Mouse (Mus musculus): Measurements from ENCODE around the gene Mcur1.
A peak's percentile ranks its signal among the peaks of the same experiment; 100 is the strongest.

Gene Mcur1

GRCm38 (mm10) chr13:43525363-43526134, 34.4 kb downstream of the Mcur1 start:
- DNase-seq (ENCODE audit: low spot score) = no peak

- DNase-seq (ENCODE audit: low spot score) = peak; percentile 30
These were observed 35.3 kb downstream of the Mcur1 start for GRCm38 (mm10) chr13:43524491-43525362.

DNA sequence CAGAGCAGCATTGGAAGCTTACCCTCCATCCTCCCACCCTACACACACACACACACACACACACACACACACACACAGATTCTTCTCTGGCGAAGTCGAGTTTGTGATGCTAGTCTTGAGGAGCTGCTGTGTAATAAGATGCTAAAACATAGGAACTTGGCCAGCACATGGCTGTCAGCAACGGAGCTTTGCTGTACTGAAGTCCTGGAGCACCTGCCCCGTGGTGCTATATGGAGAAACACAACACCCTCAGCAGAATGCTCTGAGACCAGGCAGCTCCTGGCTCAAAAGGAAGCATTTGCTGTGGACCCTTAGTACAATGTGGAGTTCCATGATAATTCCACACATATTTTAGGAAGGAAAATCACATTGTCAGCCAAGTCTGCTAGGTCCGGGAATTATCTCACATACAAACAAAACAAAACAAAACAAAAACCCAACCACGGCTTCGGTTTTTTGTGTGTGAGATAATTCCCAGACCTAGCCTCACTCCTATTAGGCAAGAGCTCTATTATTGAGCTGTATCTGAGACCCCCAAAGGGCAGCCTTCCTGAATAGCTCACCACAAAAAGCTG, 36.0 kb downstream of the Mcur1 start:
- no peak for DNase-seq (ENCODE audit: low spot score)

DNA sequence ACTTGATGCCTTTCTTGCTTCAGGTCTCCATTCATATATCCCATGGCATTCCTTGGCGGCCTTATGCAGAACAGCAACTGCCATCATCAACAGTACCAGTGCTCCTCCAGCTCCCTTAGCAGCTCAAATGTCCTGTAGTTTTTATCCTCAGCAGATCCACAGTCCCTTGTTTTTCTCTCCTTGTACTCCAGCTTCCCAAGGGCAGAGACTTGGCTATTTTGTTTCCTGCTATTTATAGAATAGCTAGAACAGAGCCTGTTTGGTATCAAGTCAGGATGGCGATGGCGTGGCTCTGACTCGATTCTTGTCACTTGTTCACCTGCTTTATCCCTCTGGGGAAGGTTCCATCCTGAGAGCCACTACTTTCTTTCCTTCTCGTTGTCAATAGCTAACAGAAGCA, 38.1 kb downstream of the Mcur1 start:
- no peak for DNase-seq (ENCODE audit: low spot score)

DNA sequence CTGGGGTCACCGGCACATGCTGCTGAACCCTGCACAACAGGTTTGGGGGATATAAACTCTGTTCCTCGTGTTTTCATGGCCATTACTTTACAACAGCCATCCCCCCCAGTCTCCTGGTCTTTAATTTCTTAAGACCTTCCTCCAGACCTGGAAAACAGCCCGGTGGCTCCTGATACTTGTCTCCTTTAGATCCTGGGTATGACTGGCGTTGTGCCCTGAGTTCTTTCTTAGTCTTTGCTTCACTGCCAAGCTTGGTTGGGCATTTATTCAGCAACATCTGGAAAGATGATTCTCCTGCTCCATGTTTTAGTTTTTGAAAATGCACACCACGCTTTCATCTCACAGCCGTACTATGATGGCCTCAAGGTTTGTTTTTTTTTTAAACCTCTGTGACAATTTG, 40.7 kb downstream of the Mcur1 start:
- no peak for DNase-seq (ENCODE audit: low spot score)

GRCm38 (mm10) chr13:43517371-43517770, 42.6 kb downstream of the Mcur1 start:
- no peak for DNase-seq (ENCODE audit: low spot score)

DNA sequence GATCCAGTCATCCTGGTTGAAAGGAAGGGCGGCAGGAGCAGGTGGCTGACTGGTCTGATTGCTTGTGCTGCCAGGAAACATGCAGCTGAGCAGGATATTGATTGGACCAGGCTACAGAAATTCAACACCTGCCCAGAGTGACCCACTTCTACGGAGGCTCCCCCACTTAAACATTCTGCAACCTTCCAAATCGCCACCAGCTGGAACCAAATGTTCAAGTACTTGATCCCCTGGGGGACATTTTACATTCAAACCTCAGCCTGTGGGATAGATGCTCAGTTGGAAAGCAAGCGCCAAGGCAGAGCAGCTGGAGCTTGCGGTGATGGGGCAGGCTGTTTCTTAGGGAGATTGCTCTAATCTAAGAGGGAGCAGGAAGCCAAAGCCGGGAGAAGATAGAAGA, 43.1 kb downstream of the Mcur1 start:
- no peak for DNase-seq (ENCODE audit: low spot score)

DNA sequence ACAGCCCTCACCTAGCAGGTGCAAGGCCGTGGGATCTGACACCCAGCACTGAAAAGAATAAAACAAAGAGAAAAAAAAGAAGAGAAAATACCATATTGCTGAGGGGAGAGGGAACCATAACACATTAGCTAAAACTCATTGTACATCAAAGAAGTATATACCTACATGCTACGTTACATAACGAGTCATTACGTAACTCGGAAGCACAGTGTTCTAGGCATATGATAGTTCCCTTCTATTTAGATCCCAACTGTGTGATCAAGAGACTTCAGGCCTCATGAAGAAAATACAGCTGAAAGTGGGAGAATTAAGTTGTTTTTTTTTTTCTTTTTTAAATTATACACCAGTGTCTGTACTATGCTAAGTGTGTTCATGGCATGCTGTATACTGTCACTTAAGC, 43.9 kb downstream of the Mcur1 start:
- no peak for DNase-seq (ENCODE audit: low spot score)

DNA sequence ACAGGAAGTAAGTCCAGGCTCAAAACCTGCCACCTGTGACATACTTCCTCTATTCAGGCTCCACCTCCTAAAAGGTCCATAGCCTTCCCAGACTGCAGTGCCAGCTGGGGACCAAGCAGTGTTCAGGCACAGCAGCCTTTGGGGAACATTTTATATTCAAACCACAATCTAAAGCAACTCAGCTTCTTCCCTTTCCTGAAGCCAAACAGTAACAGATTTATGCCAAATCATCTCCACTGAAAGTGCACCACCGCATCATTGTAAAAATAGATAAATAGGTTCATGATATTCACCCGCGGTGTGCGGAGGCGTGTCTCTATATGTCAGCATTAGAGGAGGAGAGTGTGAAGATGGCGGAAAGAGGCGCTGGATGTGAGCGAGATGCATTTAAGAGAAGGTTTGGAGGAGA, 45.0 kb downstream of the Mcur1 start:
- no peak for DNase-seq (ENCODE audit: low spot score)

- DNase-seq (ENCODE audit: low spot score) = no peak
These were observed 47.3 kb downstream of the Mcur1 start for GRCm38 (mm10) chr13:43512736-43513135.

- no peak for DNase-seq (ENCODE audit: low spot score)
These were observed 54.2 kb downstream of the Mcur1 start for GRCm38 (mm10) chr13:43505798-43506197.

DNA sequence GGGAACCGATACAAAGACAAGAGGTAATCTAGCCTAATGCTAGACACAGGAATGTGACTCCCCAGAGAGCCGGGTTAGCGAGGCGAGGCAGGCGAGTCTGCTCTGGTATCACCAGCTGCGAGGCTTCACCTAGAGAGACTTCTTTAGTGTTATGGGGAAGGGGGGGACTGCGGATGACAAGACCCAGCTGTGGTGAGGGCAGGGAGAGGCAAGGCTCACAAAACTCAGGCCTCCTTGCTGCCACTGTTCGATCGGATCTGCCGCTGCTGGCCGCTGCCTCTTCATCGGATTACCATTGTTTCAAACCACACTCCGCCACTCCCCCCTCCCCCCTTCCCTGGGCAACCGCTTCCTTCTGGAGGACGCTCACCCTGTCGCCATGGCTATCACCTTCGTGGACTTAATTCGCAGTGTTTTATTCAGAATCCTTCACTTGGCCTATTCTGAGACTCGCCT, 56.6 kb downstream of the Mcur1 start:
- DNase-seq (ENCODE audit: low spot score) = no peak

GRCm38 (mm10) chr13:43501601-43502000, 58.4 kb downstream of the Mcur1 start:
- DNase-seq (ENCODE audit: low spot score) = no peak

DNA sequence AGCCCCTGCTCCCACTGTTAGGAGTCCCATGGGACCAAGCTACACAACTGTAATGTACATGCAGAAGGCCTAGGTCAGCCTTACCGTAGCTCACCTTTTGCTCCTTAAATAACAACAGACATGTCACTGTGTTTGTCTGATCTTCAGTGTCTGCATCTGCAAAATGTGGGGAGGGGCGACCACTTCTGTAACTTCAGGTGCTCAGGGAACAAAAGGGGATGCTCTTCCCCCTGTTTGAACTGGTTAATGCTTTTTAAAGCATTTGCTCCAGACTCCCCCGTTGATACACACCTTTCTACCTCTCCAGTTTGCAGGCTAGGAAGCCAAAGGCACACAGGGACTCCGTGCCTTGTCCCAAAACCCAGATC, 59.5 kb downstream of the Mcur1 start:
- DNase-seq (ENCODE audit: low spot score) = no peak

- DNase-seq (ENCODE audit: low spot score) = no peak
These were observed 60.1 kb downstream of the Mcur1 start for GRCm38 (mm10) chr13:43499731-43500482.

DNA sequence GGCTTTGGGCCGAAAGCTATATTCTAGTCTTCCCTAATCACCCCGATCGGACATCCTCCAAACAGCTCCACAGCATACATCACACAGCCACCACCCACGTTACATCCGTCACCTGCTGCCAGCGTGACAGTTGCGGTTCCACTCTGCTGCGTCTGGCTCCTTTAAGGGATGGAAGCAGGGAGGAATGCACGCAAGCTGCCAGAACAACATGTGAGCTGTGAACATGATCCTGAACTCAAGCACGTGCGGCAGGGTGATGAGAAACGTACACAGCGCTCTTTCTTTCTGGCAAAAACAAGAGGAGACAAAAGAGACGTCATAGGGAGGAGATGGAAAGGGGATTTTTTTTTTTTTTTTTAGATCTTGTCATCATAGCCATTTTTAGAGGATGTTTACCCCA, 61.1 kb downstream of the Mcur1 start:
- DNase-seq (ENCODE audit: low spot score) = no peak

DNA sequence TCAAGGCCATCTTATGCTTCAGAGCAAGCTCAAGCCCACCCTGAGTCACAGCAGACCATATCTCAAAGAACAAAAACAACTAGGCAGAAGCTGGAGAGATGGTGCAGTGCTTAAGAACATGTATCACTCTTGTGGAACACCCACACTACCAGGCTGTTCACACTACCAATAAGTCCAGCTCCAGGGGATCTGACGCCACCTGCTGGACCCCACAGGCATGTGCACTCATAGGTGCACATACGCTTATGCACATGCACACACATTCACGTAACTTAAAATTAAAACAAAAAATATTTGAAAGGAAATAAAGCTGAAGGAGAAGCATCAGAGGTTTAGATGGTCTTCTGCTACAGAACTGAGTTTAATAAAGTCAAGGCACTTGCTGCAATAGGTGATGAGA, 62.2 kb downstream of the Mcur1 start:
- DNase-seq (ENCODE audit: low spot score) = no peak

DNA sequence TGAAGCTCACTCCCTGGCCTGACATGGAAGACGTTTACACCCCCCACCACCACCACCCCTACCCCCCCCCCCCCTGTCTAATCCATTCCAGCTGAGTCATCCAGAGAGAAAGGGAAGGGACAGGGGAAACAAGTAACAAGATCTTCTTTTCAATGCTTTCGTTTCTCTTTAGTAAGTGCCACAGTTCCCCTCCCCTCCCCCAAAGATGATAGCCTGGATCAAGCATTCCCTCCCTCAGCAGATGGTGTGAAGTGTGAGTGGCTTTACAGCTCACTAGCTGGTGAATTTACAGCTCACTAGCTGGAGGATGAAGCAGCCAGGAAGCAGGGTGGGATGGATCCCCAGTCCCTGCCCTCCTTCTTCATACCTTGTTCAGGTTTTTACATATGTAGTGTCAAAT, 63.3 kb downstream of the Mcur1 start:
- no peak for DNase-seq (ENCODE audit: low spot score)

- DNase-seq (ENCODE audit: low spot score) = no peak
These were observed 64.3 kb downstream of the Mcur1 start for GRCm38 (mm10) chr13:43495645-43496044.

DNA sequence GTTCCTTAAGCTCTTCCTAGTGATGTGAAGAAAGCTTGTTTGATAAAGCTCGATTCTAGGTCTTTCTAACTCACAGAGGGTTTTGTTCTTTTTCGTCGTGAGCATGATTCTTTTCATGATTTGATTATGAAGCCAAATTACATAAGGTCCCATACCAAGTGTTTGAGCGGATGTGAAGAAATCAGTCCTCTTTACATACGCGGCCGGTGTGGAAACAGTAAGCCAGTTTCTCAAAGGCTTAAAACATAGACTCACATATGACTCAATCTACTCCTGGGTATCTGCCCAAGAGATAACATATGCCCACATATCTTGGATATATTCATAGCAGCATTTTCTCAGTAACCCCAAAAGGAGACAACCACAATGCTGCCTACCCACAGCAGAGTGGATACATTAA, 66.3 kb downstream of the Mcur1 start:
- DNase-seq (ENCODE audit: low spot score) = no peak

DNA sequence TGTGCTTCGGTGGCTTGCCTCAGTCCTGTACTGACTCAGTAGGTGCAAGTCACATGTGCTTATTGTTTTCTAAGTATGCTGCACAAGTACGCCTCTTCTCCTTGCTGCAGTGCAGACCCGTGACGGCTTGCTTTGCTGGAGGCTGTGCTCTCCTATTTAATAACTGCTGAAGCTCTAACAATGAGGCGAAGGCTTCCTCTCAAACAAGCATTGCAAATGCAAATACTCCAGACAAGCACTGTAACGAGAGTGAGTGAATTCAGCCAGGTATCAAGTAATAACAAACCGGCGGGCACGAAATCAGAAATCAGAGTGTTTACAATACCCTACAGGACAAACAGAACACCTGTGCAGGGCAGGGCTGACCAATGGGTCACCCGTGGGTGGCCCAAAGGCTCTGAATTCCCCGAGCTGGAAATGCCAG, 66.9 kb downstream of the Mcur1 start:
- no peak for DNase-seq (ENCODE audit: low spot score)
